Mouse (Mus musculus): ENCODE data around the gene Prss8.

Prss8 gene

DNA sequence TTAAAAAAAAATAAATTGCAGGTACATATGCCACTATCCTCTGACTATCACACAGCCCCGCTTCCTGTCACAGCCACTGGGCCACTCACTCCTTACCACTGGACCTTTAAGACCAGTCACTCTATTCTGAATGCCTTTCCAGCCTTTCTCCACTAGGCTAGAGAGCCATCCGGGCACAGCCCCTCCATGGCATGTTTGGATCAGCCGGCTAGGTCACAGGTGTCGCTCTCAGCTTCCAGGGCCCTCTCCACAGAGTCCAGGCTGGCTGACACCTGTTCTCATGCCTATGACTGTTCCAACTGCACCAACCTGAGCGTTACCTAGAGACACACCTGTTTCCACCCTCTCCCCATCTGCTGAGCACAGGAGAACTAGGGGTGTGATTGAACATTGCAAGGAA lies 1.3 kb downstream of the Prss8 start:
- in situ Hi-C loops (cut with MboI, MseI) = no loop called here

- in situ Hi-C loops (cut with MboI, MseI) = no loop called here
Observed at GRCm38 (mm10) chr7:127927726-127928125, 2.2 kb downstream of the Prss8 start.

GRCm38 (mm10) chr7:127926846-127927245 lies 3.1 kb downstream of the Prss8 start:
- in situ Hi-C loops (cut with MboI, MseI) = no loop called here

- in situ Hi-C loops (cut with MboI, MseI) = no loop called here
Observed at GRCm38 (mm10) chr7:127926066-127926465, 3.8 kb downstream of the Prss8 start.

DNA sequence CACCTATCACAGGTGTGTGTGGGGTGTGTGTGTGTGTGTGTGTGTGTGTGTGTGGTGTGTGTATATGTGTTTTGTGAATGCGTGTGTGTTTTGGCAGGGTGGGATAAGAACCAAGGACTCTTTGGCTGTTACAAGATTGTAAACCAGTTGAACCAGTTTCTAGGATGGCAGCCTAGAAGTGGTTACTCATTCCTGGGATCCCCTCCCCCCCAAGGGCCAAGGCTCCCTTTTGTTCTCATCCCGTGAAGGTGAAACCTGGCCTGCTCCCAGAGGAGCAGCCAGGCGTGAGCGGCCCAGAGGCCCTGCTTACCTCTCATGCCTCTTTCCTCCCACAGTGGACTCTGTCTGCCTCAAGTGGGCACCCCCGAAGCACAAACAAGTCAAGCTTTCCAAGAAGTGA lies 4.7 kb downstream of the Prss8 start:
- in situ Hi-C loops (cut with MboI, MseI) = no loop called here

DNA sequence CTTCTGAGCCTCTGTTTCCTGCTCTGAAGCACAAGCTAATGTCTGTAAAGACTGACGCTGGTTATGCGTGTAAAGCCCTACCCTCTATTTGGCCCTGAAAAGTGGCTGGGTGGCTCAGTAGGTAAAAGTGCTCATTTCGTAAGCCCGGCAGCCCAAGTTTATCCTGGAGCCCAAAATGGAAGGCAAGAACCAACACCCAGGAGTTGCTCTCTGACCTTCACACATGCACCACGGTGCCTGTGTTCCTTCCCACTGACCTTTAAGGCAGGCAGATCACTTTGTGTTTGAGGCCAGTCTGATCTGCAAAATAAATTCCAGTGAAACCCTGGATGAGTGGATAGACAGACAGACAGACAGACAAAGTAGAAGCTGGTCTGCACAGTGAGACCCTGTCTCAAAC lies 6.2 kb downstream of the Prss8 start:
- in situ Hi-C loops (cut with MboI, MseI) = no loop called here

DNA sequence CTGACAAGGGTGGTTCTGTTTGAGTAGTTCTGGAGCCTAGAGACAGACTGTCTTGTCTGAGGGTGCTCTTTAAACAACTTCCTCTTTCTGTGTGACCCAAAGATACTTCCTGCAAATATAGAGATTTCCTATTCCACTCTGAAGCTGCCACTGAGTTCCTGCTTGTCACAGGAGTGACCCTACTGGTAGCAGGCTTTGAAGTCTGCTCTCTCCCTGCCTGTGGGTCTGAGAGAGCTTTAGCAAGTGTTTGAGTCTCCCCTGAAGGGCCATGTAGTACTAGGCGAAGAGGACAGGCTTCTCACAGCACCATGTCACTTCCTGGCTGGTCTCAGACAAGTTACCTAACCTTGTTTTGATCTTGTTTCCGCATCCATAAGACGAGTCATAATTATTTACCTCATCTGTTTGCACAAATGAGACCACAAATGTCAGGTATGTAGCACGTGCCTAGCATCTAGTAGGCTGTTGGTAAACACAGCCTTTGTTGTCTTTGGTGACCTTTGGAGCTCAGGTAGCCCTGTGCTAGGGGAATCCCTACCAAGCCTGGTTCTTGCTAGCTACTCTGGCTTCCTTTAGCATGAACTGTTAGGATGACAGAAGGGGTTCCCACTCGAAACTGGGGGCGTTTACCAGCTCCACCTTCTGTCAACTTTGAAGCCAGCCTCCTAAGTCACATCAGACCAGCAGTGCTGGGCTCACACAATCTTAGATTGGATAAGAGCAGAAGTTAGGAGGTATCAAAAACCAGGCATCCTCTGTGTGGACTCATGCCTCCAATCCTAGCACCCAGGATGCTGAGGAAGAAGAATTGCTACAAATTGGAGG lies 7.2 kb downstream of the Prss8 start:
- in situ Hi-C loops (cut with MboI, MseI) = no loop called here

DNA sequence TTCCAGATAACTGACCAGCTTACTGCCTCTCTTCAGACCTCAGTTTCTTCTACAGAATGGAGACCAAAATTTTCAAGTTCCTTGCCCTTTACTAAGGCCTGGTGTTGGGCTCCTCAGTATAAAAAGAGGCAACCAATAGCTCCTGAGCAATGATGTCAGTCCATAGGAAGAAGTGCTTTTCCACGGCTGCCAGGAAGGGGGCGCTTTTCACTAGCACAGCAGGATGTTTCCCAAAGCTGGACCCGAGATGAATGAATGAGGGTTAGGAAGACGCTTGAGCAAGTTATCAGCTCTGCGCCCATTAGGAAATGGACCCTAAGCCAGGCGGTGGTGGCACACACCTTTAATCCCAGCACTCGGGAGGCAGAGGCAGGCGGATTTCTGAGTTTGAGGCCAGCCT lies 8.4 kb downstream of the Prss8 start:
- in situ Hi-C loops (cut with MboI, MseI) = no loop called here

DNA sequence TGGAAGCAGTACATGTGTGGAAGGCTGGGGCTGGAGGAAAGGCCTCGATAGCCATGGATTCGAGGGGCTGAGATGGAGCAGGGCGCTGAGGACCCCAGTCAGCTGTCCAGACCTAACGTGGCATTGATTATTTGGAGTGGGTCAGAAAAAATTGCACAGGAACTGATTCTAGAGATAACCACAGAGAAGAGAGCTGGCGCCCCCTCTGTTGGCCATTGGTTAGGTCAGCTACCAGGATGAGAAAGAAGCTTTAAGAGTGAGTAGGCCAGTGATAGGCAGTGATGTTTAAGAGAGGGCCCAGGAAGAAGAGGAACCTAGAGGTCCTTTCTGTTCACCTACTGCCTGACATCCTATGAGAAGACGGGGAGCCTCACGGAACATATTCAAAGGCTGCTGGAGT lies 10.6 kb downstream of the Prss8 start:
- in situ Hi-C loops (cut with MboI, MseI) = no loop called here

DNA sequence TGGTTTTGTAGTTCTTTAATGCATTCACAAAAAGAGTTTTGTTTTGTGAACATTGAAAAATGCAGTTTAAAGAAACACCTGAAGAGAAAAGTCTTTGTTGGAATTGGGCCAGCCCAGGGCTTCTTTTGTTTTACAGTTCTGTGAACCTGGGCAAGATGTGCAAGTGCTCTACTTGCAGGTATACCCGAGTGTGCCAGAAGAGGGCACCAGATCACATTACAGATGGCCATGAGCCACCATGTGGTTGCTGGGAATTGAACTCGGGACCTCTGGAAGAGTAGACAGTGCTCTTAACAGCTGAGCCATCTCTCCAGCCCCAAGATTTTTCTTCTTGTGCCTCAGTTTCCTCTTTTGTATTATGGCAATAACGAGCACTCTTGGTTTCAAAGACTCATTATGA lies 11.7 kb downstream of the Prss8 start:
- in situ Hi-C loops (cut with MboI, MseI) = no loop called here

GRCm38 (mm10) chr7:127915293-127915692 lies 14.6 kb downstream of the Prss8 start:
- in situ Hi-C loops (cut with MboI, MseI) = no loop called here

DNA sequence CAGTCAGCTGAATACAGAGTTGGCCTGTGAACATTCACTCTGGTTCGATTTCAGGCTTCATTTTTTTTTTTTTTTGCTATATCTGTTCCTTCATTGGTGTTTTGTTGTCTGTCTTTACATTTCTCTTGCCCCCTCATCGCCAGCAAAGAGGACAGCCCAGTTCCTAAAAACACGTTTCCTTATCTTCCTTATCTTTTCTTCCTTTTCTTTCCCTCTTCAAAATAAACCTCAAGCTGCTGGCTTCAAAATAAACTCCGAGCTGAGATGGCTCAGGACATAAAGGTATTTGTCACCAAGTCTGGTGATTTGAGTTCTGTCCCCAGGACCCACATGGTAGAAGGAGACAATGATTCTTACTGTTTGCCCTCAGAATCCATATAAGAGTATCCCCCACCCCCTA lies 17.0 kb downstream of the Prss8 start:
- in situ Hi-C loops (cut with MboI, MseI) = no loop called here

DNA sequence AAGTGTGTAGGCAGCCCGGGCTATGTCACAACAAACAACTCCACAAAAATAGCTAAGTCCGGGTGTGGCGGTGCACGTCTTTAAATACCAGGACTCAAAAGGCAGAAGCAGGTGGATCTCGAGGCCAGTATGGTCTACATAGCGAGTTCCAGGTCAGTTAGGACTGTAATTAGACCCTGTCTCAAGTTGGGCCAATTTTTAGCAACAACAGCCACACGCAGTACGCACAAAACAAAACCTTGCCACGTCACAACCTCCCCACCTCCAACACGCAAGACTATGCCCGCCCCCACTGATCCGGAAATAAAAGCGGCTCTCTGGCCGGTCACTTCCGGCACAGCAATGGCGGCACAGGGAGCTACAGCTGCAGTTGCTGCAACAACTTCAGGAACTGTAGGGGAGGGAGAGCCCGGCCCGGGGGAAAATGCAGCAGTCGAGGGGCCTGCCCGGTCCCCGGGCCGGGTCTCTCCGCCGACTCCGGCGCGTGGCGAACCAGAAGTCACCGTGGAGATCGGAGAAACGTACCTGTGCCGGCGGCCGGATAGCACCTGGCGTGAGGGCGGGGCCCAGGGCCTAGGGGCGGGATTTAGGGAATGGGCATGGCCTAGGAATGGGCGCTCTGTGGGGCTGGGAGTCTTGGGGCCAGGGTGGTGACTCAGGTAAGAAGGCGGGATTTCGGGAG lies 17.6 kb downstream of the Prss8 start, which contains the start of gene Kat8:
Kat8 (plus strand) TSS at position 327 of the 682 bp plus-strand sequence.
- in situ Hi-C loops (cut with MboI, MseI) = no loop called here

- in situ Hi-C loops (cut with MboI, MseI) = no loop called here
Observed at GRCm38 (mm10) chr7:127908656-127909055, 21.2 kb downstream of the Prss8 start.

- in situ Hi-C loops (cut with MboI, MseI) = no loop called here
Observed at GRCm38 (mm10) chr7:127907939-127908338, 22.0 kb downstream of the Prss8 start.

DNA sequence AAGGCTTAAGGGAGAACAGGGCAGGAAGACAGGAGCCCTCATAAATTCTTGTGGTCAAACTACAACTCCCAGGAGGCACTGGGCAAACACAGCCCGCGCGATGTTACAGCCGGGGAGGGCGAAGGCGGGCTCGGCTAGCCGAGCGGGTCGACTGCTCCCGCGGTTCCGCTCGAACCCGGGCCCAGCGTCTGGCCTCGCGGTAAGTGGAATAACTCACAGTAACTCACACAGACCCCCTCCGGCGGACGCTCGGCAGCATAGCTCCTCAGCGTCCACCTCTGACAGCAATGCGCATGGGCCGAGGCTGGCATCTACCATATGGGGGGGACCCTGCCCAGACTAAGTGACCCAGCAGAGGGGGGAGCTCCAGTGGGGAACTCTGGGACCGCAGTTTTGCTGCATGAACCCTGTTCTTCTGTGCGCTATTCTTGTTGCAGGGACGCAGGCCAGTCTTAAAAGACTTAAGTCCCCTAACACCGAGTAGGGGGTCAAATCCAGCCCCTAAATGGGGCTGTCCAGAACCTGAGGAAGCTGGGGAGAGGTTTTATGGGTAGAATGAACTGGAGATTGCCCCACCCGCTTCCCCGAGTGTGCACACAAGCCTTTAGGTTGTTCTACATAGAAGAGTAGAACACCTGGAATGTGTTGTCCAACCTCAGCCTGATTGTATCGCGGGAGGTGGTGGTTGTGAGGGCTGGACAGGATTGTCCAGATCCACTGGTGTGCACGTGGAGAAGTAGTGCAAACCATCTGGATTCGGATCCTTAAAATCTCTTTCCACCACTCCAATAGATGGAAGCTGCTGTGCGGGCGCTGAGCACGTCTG lies 25.7 kb downstream of the Prss8 start, which contains the start of gene Bckdk:
Bckdk (plus strand) TSS at position 112 of the 826 bp plus-strand sequence.
- in situ Hi-C loops (cut with MboI, MseI) = no loop called here

DNA sequence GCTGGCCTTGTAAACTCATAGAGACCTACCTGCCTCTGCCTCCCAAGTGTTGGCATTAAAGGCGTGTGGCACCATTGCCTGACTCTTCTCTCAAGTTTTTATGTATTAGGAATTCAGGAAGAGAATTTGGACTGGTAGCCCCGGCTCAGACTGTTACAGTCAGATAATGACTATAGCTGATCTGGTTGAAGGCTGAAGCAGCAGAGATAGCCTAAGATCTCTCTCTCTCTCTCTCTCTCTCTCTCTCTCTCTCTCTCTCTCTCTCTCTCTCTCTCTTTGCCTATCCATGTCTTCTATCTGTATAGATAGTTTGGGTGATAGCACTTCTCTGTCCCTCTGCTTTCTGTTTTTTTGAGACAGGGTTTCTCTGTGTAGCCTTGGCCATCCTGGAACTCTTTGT lies 28.1 kb downstream of the Prss8 start:
- in situ Hi-C loops (cut with MboI, MseI) = no loop called here

- in situ Hi-C loops (cut with MboI, MseI) = no loop called here
Observed at GRCm38 (mm10) chr7:127899997-127900396, 29.9 kb downstream of the Prss8 start.

- in situ Hi-C loops (cut with MboI, MseI) = no loop called here
Observed at GRCm38 (mm10) chr7:127898179-127898956, 31.5 kb downstream of the Prss8 start.

GRCm38 (mm10) chr7:127897542-127897941 lies 32.4 kb downstream of the Prss8 start:
- in situ Hi-C loops (cut with MboI, MseI) = no loop called here

- in situ Hi-C loops (cut with MboI, MseI) = no loop called here
Observed at GRCm38 (mm10) chr7:127896384-127896783, 33.5 kb downstream of the Prss8 start.

All from T-helper 17 cell (primary cell).